Mouse (Mus musculus) lung, embryonic 16.5 days (tissue): ENCODE measurements at regions not wholly inside any gene's neighbourhood (a gene's known extent, or its start where the extent isn't known, plus 50 kb on each side); places are given as distances from the start of the nearest gene placed in this dataset.

Experiments
- ATAC-seq: fragments of 200-750 bp; cut with Nextera tagmentation; 2 replicates; pipeline ENCODE4 v1.8.0; 2017; ENCODE audit warnings: low read depth, mild to moderate bottlenecking, moderate library complexity
- H3K27ac ChIP-seq: fragments of 300-500 bp; sonication (generic); 2 replicates; pipeline ENCODE4 v1.5.1; 2014; ENCODE audit warnings: mild to moderate bottlenecking, control low read depth, low read length
- H3K27me3 ChIP-seq: fragments of 300-500 bp; sonication (generic); 2 replicates; pipeline ENCODE4 v1.6.1; 2014; ENCODE audit warnings: low read depth, low read length, mixed read lengths; ENCODE audit not compliant: control insufficient read depth, insufficient read depth
- H3K36me3 ChIP-seq: fragments of 300-500 bp; sonication (generic); 2 replicates; pipeline ENCODE4 v1.6.1; 2014; ENCODE audit warnings: low read length; ENCODE audit not compliant: control insufficient read depth, insufficient read depth
- H3K4me1 ChIP-seq: fragments of 300-500 bp; sonication (generic); replicated peaks from 2 replicates; pipeline ENCODE4 v1.6.1; 2014; ENCODE audit warnings: low read length, mixed read lengths; ENCODE audit not compliant: control insufficient read depth, insufficient read depth
- H3K4me2 ChIP-seq: fragments of 300-500 bp; sonication (generic); 2 replicates; pipeline ENCODE4 v1.6.1; 2014; ENCODE audit warnings: low read depth, low read length, control low read depth
- H3K4me3 ChIP-seq: fragments of 300-500 bp; sonication (generic); 2 replicates; pipeline ENCODE4 v1.5.1; 2014; ENCODE audit warnings: mild to moderate bottlenecking, low read length, control low read depth
- H3K9ac ChIP-seq: fragments of 300-500 bp; sonication (generic); 2 replicates; pipeline ENCODE4 v1.6.1; 2014; ENCODE audit warnings: low read length, control low read depth
- H3K9me3 ChIP-seq: fragments of 300-500 bp; sonication (generic); 2 replicates; pipeline ENCODE4 v1.6.1; 2016; ENCODE audit warnings: low read length; ENCODE audit not compliant: control insufficient read depth
- WGBS: fragments of 180-500 bp; shearing (Covaris S2); extraction: QIAGEN DNeasy Blood & Tissue Kit; methylation state at CpG from one replicate; pipeline ENCODE4 v1.1.7; 2014; 5-methylcytosine and 5-hydroxymethylcytosine counted together

- H3K9ac ChIP-seq, result no peak overlapping the region
- no peak overlapping the region for H3K4me2 ChIP-seq
- no peak overlapping the region for H3K27ac ChIP-seq
- H3K4me3 ChIP-seq, result no peak overlapping the region
- 5% methylated on average over 2 of the region's 2 CpGs for whole genome bisulfite sequencing
- H3K4me1 ChIP-seq, result peaks cover 8% of the 10 kb centered on the region
- H3K27me3 ChIP-seq, result no peaks in the 10 kb centered on the region
- no peaks in the 10 kb centered on the region for H3K36me3 ChIP-seq
- H3K9me3 ChIP-seq, result no peaks in the 10 kb centered on the region
- ATAC-seq, result no peak
Observed at GRCm38 (mm10) chr2:50373626-50374025, 77.0 kb upstream of the Mmadhc start.

DNA sequence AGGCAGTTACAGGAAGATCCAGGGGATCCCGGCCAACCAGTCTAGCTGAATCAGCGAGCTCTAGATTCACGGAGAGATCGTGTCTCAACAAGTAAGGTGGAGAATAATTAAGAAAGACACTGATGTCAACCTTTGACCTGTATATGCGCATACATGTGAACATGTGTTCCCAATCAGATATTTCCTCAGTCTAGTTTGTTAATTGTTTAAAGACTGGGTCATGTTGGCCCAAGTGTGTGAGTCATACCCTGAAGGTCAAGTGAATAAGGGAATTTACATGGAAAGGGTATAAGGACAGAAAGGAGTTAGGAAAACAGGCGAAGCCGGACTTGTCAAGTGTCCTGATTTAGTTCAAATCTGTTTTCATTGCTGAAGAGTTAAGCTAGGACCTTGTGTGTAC lies 76.4 kb upstream of the Mmadhc start:
- Histone ChIP-seq H3K27ac (no peak overlapping the region), H3K27me3 (no peaks in the 10 kb centered on the region), H3K9me3 (no peaks in the 10 kb centered on the region), H3K4me2 (no peak overlapping the region), H3K9ac (no peak overlapping the region), H3K4me3 (no peak overlapping the region), H3K36me3 (no peaks in the 10 kb centered on the region), H3K4me1 (peaks cover 8% of the 10 kb centered on the region)
- 77% methylated on average over 7 of the region's 7 CpGs for WGBS
- no peak for ATAC-seq

- no peaks in the 10 kb centered on the region for H3K36me3 ChIP-seq
- no peak overlapping the region for H3K4me3 ChIP-seq
- no peak overlapping the region for H3K27ac ChIP-seq
- no peaks in the 10 kb centered on the region for H3K9me3 ChIP-seq
- H3K4me2 ChIP-seq, result no peak overlapping the region
- 85% methylated on average over 4 of the region's 4 CpGs for WGBS
- H3K27me3 ChIP-seq, result no peaks in the 10 kb centered on the region
- H3K9ac ChIP-seq, result no peak overlapping the region
- H3K4me1 ChIP-seq, result peaks cover 8% of the 10 kb centered on the region
- no peak for ATAC-seq
Observed at GRCm38 (mm10) chr2:50368831-50369230, 72.2 kb upstream of the Mmadhc start.

- Histone ChIP-seq H3K27ac (no peak overlapping the region), H3K4me3 (no peak overlapping the region), H3K9me3 (no peaks in the 10 kb centered on the region), H3K9ac (no peak overlapping the region), H3K4me2 (no peak overlapping the region), H3K36me3 (no peaks in the 10 kb centered on the region), H3K4me1 (peaks cover 5% of the 10 kb centered on the region), H3K27me3 (no peaks in the 10 kb centered on the region)
- WGBS, result 50% methylated on average over 6 of the region's 6 CpGs
- ATAC-seq, result no peak
Observed at GRCm38 (mm10) chr2:50368351-50368750, 71.8 kb upstream of the Mmadhc start.

- Histone ChIP-seq H3K27ac (no peak overlapping the region), H3K4me2 (no peak overlapping the region), H3K9ac (no peak overlapping the region), H3K4me1 (no peaks in the 10 kb centered on the region), H3K36me3 (no peaks in the 10 kb centered on the region), H3K9me3 (no peaks in the 10 kb centered on the region), H3K4me3 (no peak overlapping the region), H3K27me3 (no peaks in the 10 kb centered on the region)
- no peak for ATAC-seq
- 86% methylated on average over 6 of the region's 6 CpGs for WGBS
Observed at GRCm38 (mm10) chr2:50365221-50365620, 68.6 kb upstream of the Mmadhc start.

DNA sequence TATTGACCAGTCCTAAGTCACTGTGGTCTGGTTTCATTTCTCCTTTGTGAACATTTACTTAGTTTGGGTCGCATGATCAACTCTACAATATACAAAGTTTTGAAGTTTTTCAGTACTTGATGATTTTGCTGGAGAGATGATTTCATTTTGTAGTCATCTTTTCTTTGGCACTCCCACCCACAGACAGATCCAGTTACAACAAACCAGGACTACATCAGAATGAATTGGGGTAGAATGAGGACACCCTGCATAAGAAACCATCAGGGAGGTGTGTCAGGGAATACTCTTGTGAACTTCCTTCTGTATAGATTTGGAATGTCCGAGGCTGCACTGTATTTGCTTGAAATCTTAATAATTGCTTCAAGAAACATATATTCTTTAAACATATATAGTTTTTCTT lies 59.5 kb upstream of the Mmadhc start:
- Histone ChIP-seq H3K9ac (no peak overlapping the region), H3K9me3 (no peaks in the 10 kb centered on the region), H3K36me3 (no peaks in the 10 kb centered on the region), H3K4me3 (no peak overlapping the region), H3K4me1 (no peaks in the 10 kb centered on the region), H3K27ac (no peak overlapping the region), H3K4me2 (no peak overlapping the region), H3K27me3 (no peaks in the 10 kb centered on the region)
- ATAC-seq, result no peak
- WGBS, result 78% methylated on average over 2 of the region's 2 CpGs

DNA sequence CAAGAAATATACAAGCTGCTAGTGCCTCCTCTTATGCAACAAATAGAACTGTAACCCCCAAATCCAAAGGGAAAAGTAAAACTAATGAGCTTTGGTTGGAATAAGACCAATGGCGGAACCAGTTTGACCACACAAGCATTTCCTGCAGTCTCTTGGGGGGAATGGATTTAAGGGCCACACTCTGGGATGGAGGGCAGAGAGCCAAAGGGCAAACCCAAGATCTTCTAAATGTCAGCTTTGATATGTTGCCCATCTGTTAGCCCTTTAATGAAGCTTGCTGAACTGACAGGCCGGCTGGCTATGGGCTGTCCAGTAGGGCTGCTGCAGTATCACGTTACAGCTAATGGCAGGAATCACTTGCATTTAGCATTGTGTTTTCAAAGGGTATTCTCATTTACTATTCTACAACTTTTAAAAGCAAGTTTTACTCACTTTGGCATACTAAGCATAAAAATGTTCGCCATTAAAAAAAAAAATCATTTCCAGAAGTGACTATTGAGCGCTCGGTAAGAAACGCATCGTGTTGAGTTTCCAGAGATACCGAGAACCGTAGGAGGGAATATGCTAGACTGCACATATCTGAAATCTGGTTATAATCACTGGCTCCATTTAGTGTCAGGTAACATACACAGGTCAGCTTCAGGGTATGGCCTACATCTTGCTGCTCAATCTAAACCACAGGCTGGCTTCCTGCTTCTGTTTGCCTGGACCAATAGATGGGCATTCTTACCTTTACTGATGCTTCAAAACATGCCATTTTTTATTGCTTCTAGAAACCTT lies 51.1 kb upstream of the Mmadhc start:
- Histone ChIP-seq H3K27me3 (no peaks in the 10 kb centered on the region), H3K9me3 (no peaks in the 10 kb centered on the region), H3K4me1 (no peaks in the 10 kb centered on the region), H3K36me3 (no peaks in the 10 kb centered on the region), H3K27ac (0 out of 2 replicates have a peak overlapping the region, but pooled peaks have one; percentile 30), H3K4me2 (no peak overlapping the region), H3K9ac (no peak overlapping the region), H3K4me3 (no peak overlapping the region)
- 67% methylated on average over 10 of the region's 10 CpGs for whole genome bisulfite sequencing
- ATAC-seq, result peak; percentile 93
